Mouse (Mus musculus) embryonic fibroblast, embryonic 13.5 days (primary cell): ENCODE results near the gene Spock2. TPM values are rescaled to one million over a fixed set of nuclear protein-coding genes. Genes with fewer than 3 reads are reported as not detected.
"Not testable (repeated sequence)": the region's sequence is repeated elsewhere in the genome, so short reads cannot be mapped to it uniquely, and the experiment has no call there.

Experiments
- H3K27ac ChIP-seq: 2 replicates; pipeline ENCODE4 v1.5.1; 2012; ENCODE audit warnings: low read length, control low read depth, inconsistent platforms; ENCODE audit not compliant: insufficient read depth
- H3K4me1 ChIP-seq: 2 replicates; pipeline ENCODE4 v1.6.1; 2011; ENCODE audit warnings: low read length; ENCODE audit not compliant: control insufficient read depth, insufficient read depth
- H3K4me3 ChIP-seq: 2 replicates; pipeline ENCODE4 v1.5.1; 2011; ENCODE audit warnings: mild to moderate bottlenecking, control low read depth, low read length; ENCODE audit not compliant: insufficient read depth
- CTCF ChIP-seq: IDR thresholded peaks from 2 replicates; pipeline ENCODE4 v1.5.1; 2011; ENCODE audit warnings: mild to moderate bottlenecking, control low read depth, low read length, moderate library complexity, borderline replicate concordance; ENCODE audit not compliant: insufficient read depth
- POLR2A ChIP-seq: IDR thresholded peaks from 2 replicates; pipeline ENCODE4 v1.6.1; 2011; ENCODE audit warnings: low read depth, mild to moderate bottlenecking, control low read depth, low read length, moderate library complexity
- polyA plus RNA-seq: library from polyadenylated mRNA; stranded (reverse); fragments of >200 nt; gene quantifications from 2 replicates; pipeline ENCODE4 v1.2.4, GENCODE M21; 2011; ENCODE audit warnings: low read depth; ENCODE audit not compliant: missing spikeins, insufficient read length

Spock2 gene
- polyA plus RNA-seq, 1 experiment: 1.6 TPM

GRCm38 (mm10) chr10:60118464-60118863, 12.4 kb downstream of the Spock2 start:
- Histone ChIP-seq H3K4me1 (no peaks in the 10 kb centered on the region), H3K27ac (no peak overlapping the region), H3K4me3 (no peak overlapping the region)
- TF ChIP-seq POLR2A (no peak), CTCF (no peak)

- Histone ChIP-seq H3K4me1 (no peaks in the 10 kb centered on the region), H3K27ac (no peak overlapping the region), H3K4me3 (no peak overlapping the region)
- TF ChIP-seq POLR2A: no peak
These were observed 14.6 kb downstream of the Spock2 start for GRCm38 (mm10) chr10:60120630-60121029.

GRCm38 (mm10) chr10:60124078-60124477, 18.1 kb downstream of the Spock2 start:
- no peak for TF ChIP-seq POLR2A
- peak; percentile 50; the same call in 1 of the 2 replicates for TF ChIP-seq CTCF
- Histone ChIP-seq H3K4me1 (no peaks in the 10 kb centered on the region), H3K27ac (no peak overlapping the region), H3K4me3 (no peak overlapping the region)

- TF ChIP-seq CTCF: no peak
- TF ChIP-seq POLR2A: no peak
- no peak overlapping the region for H3K27ac ChIP-seq
- H3K4me3 ChIP-seq: no peak overlapping the region
- no peaks in the 10 kb centered on the region for H3K4me1 ChIP-seq
These were observed 19.7 kb downstream of the Spock2 start for GRCm38 (mm10) chr10:60125529-60126327.

GRCm38 (mm10) chr10:60128287-60128686, 22.3 kb downstream of the Spock2 start:
- Histone ChIP-seq H3K4me3 (no peak overlapping the region), H3K27ac (no peak overlapping the region), H3K4me1 (no peaks in the 10 kb centered on the region)
- no peak for TF ChIP-seq POLR2A

- TF ChIP-seq CTCF (no peak), POLR2A (no peak)
- Histone ChIP-seq H3K27ac (no peak overlapping the region), H3K4me3 (no peak overlapping the region), H3K4me1 (no peaks in the 10 kb centered on the region)
These were observed 24.5 kb downstream of the Spock2 start for GRCm38 (mm10) chr10:60130504-60130903.

- H3K4me3 ChIP-seq: no peak overlapping the region
- no peak for TF ChIP-seq POLR2A
- no peaks in the 10 kb centered on the region for H3K4me1 ChIP-seq
- H3K27ac ChIP-seq: no peak overlapping the region
These were observed 27.5 kb downstream of the Spock2 start for GRCm38 (mm10) chr10:60133501-60133900.

GRCm38 (mm10) chr10:60134201-60134600, 28.2 kb downstream of the Spock2 start:
- no peak overlapping the region for H3K4me3 ChIP-seq
- TF ChIP-seq CTCF: no peak
- no peak for TF ChIP-seq POLR2A
- no peak overlapping the region for H3K27ac ChIP-seq

GRCm38 (mm10) chr10:60136010-60136409, 30.0 kb downstream of the Spock2 start:
- not testable (repeated sequence) for H3K27ac ChIP-seq, H3K4me1 ChIP-seq, H3K4me3 ChIP-seq

More at GRCm38 (mm10) chr10:60134201-60134600, 28.2 kb downstream of the Spock2 start:
- no peaks in the 10 kb centered on the region for H3K4me1 ChIP-seq

- TF ChIP-seq CTCF: no peak
- no peak for TF ChIP-seq POLR2A
- no peak overlapping the region for H3K4me3 ChIP-seq
- H3K27ac ChIP-seq: no peak overlapping the region
- no peaks in the 10 kb centered on the region for H3K4me1 ChIP-seq
These were observed 30.9 kb downstream of the Spock2 start for GRCm38 (mm10) chr10:60136935-60137334.

- H3K4me3 ChIP-seq: no peak overlapping the region
- no peak overlapping the region for H3K27ac ChIP-seq
- H3K4me1 ChIP-seq: no peaks in the 10 kb centered on the region
- TF ChIP-seq POLR2A (no peak), CTCF (no peak)
These were observed 32.7 kb downstream of the Spock2 start for GRCm38 (mm10) chr10:60138680-60139079.
